Mouse (Mus musculus) MEL (cell line): ENCODE data around the gene Uri1. TPM values are rescaled to one million over a fixed set of nuclear protein-coding genes. Genes with fewer than 3 reads are reported as not detected.

Experiments used
- DNase-seq: peaks from one replicate; pipeline ENCODE4 v3.0.0; 2011; ENCODE audit warnings: low read depth, low spot score
- H3K27ac ChIP-seq: 2 replicates; pipeline ENCODE4 v1.5.1; 2012; ENCODE audit warnings: low read depth, mild to moderate bottlenecking, control low read depth, low read length, moderate library complexity; ENCODE audit not compliant: control insufficient read depth
- H3K27me3 ChIP-seq, 2 experiments: fragments of 150-350 bp in 1 of 2; sonication (generic) in 1 of 2; 2 replicates each; pipeline ENCODE4 v1.6.1; 2012; ENCODE audit warnings: low read length in 2 of 2, mild to moderate bottlenecking in 2 of 2, improper control_type of control experiment in 1 of 2, moderate library complexity in 1 of 2; ENCODE audit not compliant: insufficient read depth in 2 of 2, control insufficient read depth in 1 of 2
- H3K36me3 ChIP-seq, 2 experiments: 2 replicates each; pipeline ENCODE4 v1.6.1; 2012 to 2014; ENCODE audit warnings: low read length in 2 of 2, improper control_type of control experiment in 1 of 2, inconsistent platforms in 1 of 2, mild to moderate bottlenecking in 1 of 2; ENCODE audit not compliant: insufficient read depth in 2 of 2, control insufficient read depth in 1 of 2
- H3K4me1 ChIP-seq, 2 experiments: fragments of 150-350 bp in 1 of 2; sonication (generic) in 1 of 2; 2 replicates each; pipeline ENCODE4 v1.6.1; 2012; ENCODE audit warnings: low read length in 2 of 2, improper control_type of control experiment in 1 of 2, mild to moderate bottlenecking in 1 of 2; ENCODE audit not compliant: insufficient read depth in 2 of 2, control insufficient read depth in 1 of 2
- H3K4me3 ChIP-seq, 2 experiments: fragments of 150-350 bp in 1 of 2; sonication (generic) in 1 of 2; 2 replicates each; pipeline ENCODE4 v1.5.1; 2012; ENCODE audit warnings: low read depth in 2 of 2, low read length in 2 of 2, mild to moderate bottlenecking in 2 of 2, moderate library complexity in 2 of 2, control low read depth in 1 of 2, improper control_type of control experiment in 1 of 2; ENCODE audit not compliant: control insufficient read depth in 1 of 2, insufficient read depth in 1 of 2
- H3K79me2 ChIP-seq: 2 replicates; pipeline ENCODE4 v1.6.1; 2012; ENCODE audit warnings: mild to moderate bottlenecking, low read length, moderate library complexity; ENCODE audit not compliant: control insufficient read depth, poor library complexity, insufficient read depth
- H3K9ac ChIP-seq: 2 replicates; pipeline ENCODE4 v1.6.1; 2012; ENCODE audit warnings: low read depth, mild to moderate bottlenecking, control low read depth, low read length, moderate library complexity; ENCODE audit not compliant: control insufficient read depth, poor library complexity, severe bottlenecking
- H3K9me3 ChIP-seq: fragments of 150-350 bp; sonication (generic); replicated peaks from 2 replicates; pipeline ENCODE4 v1.6.1; 2012; ENCODE audit warnings: mild to moderate bottlenecking, low read length, improper control_type of control experiment, moderate library complexity; ENCODE audit not compliant: insufficient read depth
- CHD1 ChIP-seq: IDR thresholded peaks from 2 replicates; pipeline ENCODE4 v1.6.1; 2012; ENCODE audit warnings: low read depth, mild to moderate bottlenecking, inconsistent platforms, low read length, improper control_type of control experiment
- CHD2 ChIP-seq: IDR thresholded peaks from 2 replicates; pipeline ENCODE4 v1.6.1; 2011; ENCODE audit warnings: low read length, improper control_type of control experiment
- CTCF ChIP-seq, 3 experiments: IDR thresholded peaks in 2 of 3; conservative IDR thresholded peaks in 1 of 3; 2 replicates each; pipeline ENCODE4 v1.5.1; 2011 to 2012; ENCODE audit warnings: low read length in 3 of 3, low read depth in 2 of 3, mild to moderate bottlenecking in 2 of 3, improper control_type of control experiment in 1 of 3, inconsistent platforms in 1 of 3, mixed read lengths in 1 of 3, moderate library complexity in 1 of 3; ENCODE audit not compliant: control insufficient read depth in 1 of 3, insufficient read depth in 1 of 3, poor library complexity in 1 of 3, severe bottlenecking in 1 of 3
- EP300 ChIP-seq, 2 experiments: IDR thresholded peaks; 2 replicates each; pipeline ENCODE4 v1.6.1; 2011; ENCODE audit warnings: improper control_type of control experiment in 2 of 2, low read length in 2 of 2, low read depth in 1 of 2, mild to moderate bottlenecking in 1 of 2
- ETS1 ChIP-seq: IDR thresholded peaks from 2 replicates; pipeline ENCODE4 v1.6.1; 2012; ENCODE audit warnings: low read depth, mild to moderate bottlenecking, inconsistent platforms, low read length, improper control_type of control experiment, moderate library complexity
- GATA1 ChIP-seq: IDR thresholded peaks from 2 replicates; pipeline ENCODE4 v1.6.1; 2011; ENCODE audit warnings: low read depth, low read length, improper control_type of control experiment
- HCFC1 ChIP-seq: IDR thresholded peaks from 2 replicates; pipeline ENCODE4 v1.6.1; 2012; ENCODE audit warnings: low read depth, mild to moderate bottlenecking, inconsistent platforms, low read length, improper control_type of control experiment, moderate library complexity
- JUND ChIP-seq: IDR thresholded peaks from 2 replicates; pipeline ENCODE4 v1.6.1; 2011; ENCODE audit warnings: low read depth, mild to moderate bottlenecking, improper control_type of control experiment, low read length
- MAFK ChIP-seq: IDR thresholded peaks from 2 replicates; pipeline ENCODE4 v1.6.1; 2011; ENCODE audit warnings: low read depth, mild to moderate bottlenecking, low read length, improper control_type of control experiment, borderline replicate concordance
- MAZ ChIP-seq: IDR thresholded peaks from 2 replicates; pipeline ENCODE4 v1.6.1; 2012; ENCODE audit warnings: low read depth, mild to moderate bottlenecking, inconsistent platforms, low read length, improper control_type of control experiment
- MYB ChIP-seq: IDR thresholded peaks from 2 replicates; pipeline ENCODE4 v1.6.1; 2011; ENCODE audit warnings: mild to moderate bottlenecking, low read depth, low read length, improper control_type of control experiment
- MYC ChIP-seq: IDR thresholded peaks from 2 replicates; pipeline ENCODE4 v1.6.1; 2011; ENCODE audit warnings: low read depth, mild to moderate bottlenecking, low read length, improper control_type of control experiment, moderate library complexity
- NELFE ChIP-seq: IDR thresholded peaks from 2 replicates; pipeline ENCODE4 v1.6.1; 2011; ENCODE audit warnings: low read depth, low read length, improper control_type of control experiment
- POLR2AphosphoS2 ChIP-seq: IDR thresholded peaks from 2 replicates; pipeline ENCODE4 v1.6.1; 2011; ENCODE audit warnings: low read length, improper control_type of control experiment
- RAD21 ChIP-seq: IDR thresholded peaks from 2 replicates; pipeline ENCODE4 v1.6.1; 2011; ENCODE audit warnings: mild to moderate bottlenecking, low read depth, low read length, improper control_type of control experiment
- SMC3 ChIP-seq: IDR thresholded peaks from 2 replicates; pipeline ENCODE4 v1.6.1; 2011; ENCODE audit warnings: low read depth, low read length, improper control_type of control experiment
- TAL1 ChIP-seq: IDR thresholded peaks from 2 replicates; pipeline ENCODE4 v1.6.1; 2012; ENCODE audit warnings: mild to moderate bottlenecking, inconsistent platforms, low read length, moderate library complexity, mixed read lengths
- TBP ChIP-seq: IDR thresholded peaks from 2 replicates; pipeline ENCODE4 v1.8.0; 2011; ENCODE audit warnings: low read depth, low read length, improper control_type of control experiment
- UBTF ChIP-seq: IDR thresholded peaks from 2 replicates; pipeline ENCODE4 v1.6.1; 2012; ENCODE audit warnings: low read depth, mild to moderate bottlenecking, inconsistent platforms, low read length, improper control_type of control experiment, moderate library complexity, borderline replicate concordance; ENCODE audit not compliant: insufficient read depth
- USF2 ChIP-seq, 2 experiments: IDR thresholded peaks; 2 replicates each; pipeline ENCODE4 v1.6.1; 2011 to 2012; ENCODE audit warnings: improper control_type of control experiment in 2 of 2, low read length in 2 of 2, borderline replicate concordance in 1 of 2, inconsistent platforms in 1 of 2, low read depth in 1 of 2, mild to moderate bottlenecking in 1 of 2; ENCODE audit not compliant: insufficient read depth in 1 of 2
- ZC3H11A ChIP-seq: IDR thresholded peaks from 2 replicates; pipeline ENCODE4 v1.6.1; 2012; ENCODE audit warnings: low read depth, mild to moderate bottlenecking, inconsistent platforms, low read length, improper control_type of control experiment
- ZMIZ1 ChIP-seq: IDR thresholded peaks from 2 replicates; pipeline ENCODE4 v1.6.1; 2012; ENCODE audit warnings: low read depth, mild to moderate bottlenecking, inconsistent platforms, low read length, improper control_type of control experiment, moderate library complexity
- polyA plus RNA-seq, 2 experiments: library from polyadenylated mRNA; stranded (reverse) in 1 of 2; unstranded in 1 of 2; fragments of >175 nt in 1 of 2; fragments of >200 nt in 1 of 2; gene quantifications; 2 replicates each; pipeline versions ENCODE4 v1.2.1 to v1.2.4; 2012; ENCODE audit warnings: low replicate concordance in 2 of 2, low read depth in 1 of 2; ENCODE audit not compliant: insufficient read length in 2 of 2, insufficient read depth in 1 of 2, missing spikeins in 1 of 2
- total RNA-seq: library from RNA; depleted of rRNA; stranded (reverse); fragments of 300-350 nt; gene quantifications from 2 replicates; pipeline ENCODE4 v1.2.3, GENCODE M21; 2012

Gene Uri1
- total and polyA plus RNA-seq, 3 experiments = 29.2 to 36.0 TPM; not detected in 1

DNA sequence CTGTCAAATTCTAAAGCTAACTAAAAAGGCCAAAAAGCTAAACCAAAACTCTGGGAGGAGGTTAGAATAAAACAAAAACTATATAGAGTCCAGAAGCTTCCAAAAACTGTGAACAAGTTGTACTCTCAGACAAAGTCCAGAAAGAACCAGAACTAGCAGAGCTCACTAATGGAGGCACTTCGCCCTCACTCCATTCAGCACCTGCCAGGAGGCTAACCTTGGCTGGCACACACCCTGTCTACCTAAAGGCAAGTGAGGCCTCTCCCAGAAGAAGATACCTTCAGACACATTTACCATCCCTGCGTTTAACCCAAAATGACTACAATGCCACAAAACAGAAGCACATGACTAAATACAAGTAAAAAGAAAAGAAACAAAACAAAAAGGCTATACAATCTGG is 20.9 kb downstream of the Uri1 start:
- Histone ChIP-seq H3K4me3 (no peak overlapping the region), H3K9ac (no peak overlapping the region), H3K36me3 (peaks cover 0 to 2% of the 10 kb centered on the region in 2 experiments; a peak in 2 of 4 replicates), H3K27ac (no peak overlapping the region), H3K27me3 (no peaks in the 10 kb centered on the region), H3K4me1 (no peaks in the 10 kb centered on the region), H3K79me2 (peaks cover 33% of the 10 kb centered on the region), H3K9me3 (no peaks in the 10 kb centered on the region)
- no peak for DNase-seq
- no peak for TF ChIP-seq POLR2AphosphoS2
- no peak for TF ChIP-seq MAFK
- TF ChIP-seq ZC3H11A = no peak
- TF ChIP-seq, all 39 proteins: peak for 0

DNA sequence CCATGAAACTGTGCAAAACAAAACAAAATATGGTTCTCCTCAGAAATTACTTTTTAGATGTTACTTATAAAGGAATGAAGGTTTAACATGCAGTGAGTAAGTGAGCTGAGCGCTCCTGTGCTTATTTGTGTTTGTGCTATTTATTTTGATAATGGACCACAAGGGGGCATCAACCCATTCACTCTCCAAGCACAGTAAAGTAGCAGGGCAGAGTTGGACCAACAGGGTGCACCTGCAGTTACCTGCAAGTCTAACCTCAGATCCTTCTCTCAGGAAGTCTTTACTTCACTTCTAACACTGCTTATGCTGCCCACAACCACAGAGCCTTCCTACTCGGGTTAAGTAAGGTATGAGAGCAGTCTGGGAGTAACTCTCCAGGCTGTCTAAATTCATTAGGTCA is 23.7 kb downstream of the Uri1 start:
- Histone ChIP-seq H3K27me3 (no peaks in the 10 kb centered on the region), H3K79me2 (peaks cover 29% of the 10 kb centered on the region), H3K36me3 (peaks cover 0 to 3% of the 10 kb centered on the region in 2 experiments; a peak in 1 of 4 replicates), H3K27ac (no peak overlapping the region), H3K4me3 (no peak overlapping the region), H3K9me3 (no peaks in the 10 kb centered on the region), H3K4me1 (no peaks in the 10 kb centered on the region), H3K9ac (no peak overlapping the region)
- TF ChIP-seq RAD21 (peak; percentile 10), CTCF (IDR thresholded peaks at IDR 0.05 in 2 of 3, conservative IDR thresholded peaks at IDR 0.05 in 1 of 3; ENCODE audit: control insufficient read depth in 1 of 3, insufficient read depth in 1 of 3, low read depth in 2 of 3, low read length in 3 of 3, poor library complexity in 1 of 3, severe bottlenecking in 1 of 3) (peak in 2 of 3 experiments; percentile 8 to 50; a peak in 2 of 6 replicates), MYC (no peak), SMC3 (peak; percentile 37; the same call in 1 of the 2 replicates)
- DNase-seq = peak; percentile 38

DNA sequence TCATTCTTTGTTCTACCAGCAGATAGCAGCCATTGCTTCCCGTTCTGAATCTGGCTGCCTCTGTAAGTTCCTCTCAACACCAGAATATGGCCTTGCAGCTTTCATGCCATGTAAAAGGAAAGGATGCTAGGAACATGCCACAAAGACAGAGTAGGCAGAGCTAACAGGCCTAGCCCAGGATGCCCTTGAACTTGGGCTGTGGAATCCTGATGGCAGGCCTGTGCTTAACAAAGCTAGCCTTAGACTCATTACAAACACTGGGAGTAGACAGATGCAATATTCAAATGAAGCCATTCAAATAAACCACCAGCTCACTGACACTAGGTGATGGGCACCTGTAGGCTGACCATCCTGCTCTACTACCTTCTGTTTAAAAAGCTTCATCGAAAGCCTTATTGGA is 30.5 kb downstream of the Uri1 start:
- TF ChIP-seq GATA1 (no peak), SMC3 (no peak), HCFC1 (no peak), MYB (no peak), RAD21 (no peak), JUND (no peak), ZMIZ1 (no peak), EP300 (IDR thresholded peaks at IDR 0.05; ENCODE audit: low read depth in 1 of 2, low read length in 2 of 2) (no peak), CHD1 (no peak), CHD2 (no peak), USF2 (IDR thresholded peaks at IDR 0.05; ENCODE audit: borderline replicate concordance in 1 of 2, insufficient read depth in 1 of 2, low read depth in 1 of 2, low read length in 2 of 2) (no peak), ETS1 (no peak), NELFE (no peak), TBP (no peak), POLR2AphosphoS2 (no peak), UBTF (no peak), TAL1 (no peak), MAZ (no peak)
- Histone ChIP-seq H3K79me2 (peaks cover 11% of the 10 kb centered on the region), H3K4me1 (0 out of 4 replicates have a peak, but pooled peaks cover 0 to 2% of the 10 kb centered on the region in 2 experiments), H3K36me3 (peaks cover 0 to 3% of the 10 kb centered on the region in 2 experiments; a peak in 1 of 4 replicates), H3K27me3 (no peaks in the 10 kb centered on the region), H3K27ac (no peak overlapping the region), H3K9ac (no peak overlapping the region), H3K4me3 (no peak overlapping the region), H3K9me3 (no peaks in the 10 kb centered on the region)
- DNase-seq = no peak
